Mouse (Mus musculus) midbrain, postnatal 0 days (tissue): ENCODE results near the gene Nodal. TPM values are rescaled to one million over a fixed set of nuclear protein-coding genes. Genes with fewer than 3 reads are reported as not detected.

Source experiments
- ATAC-seq: fragments of 200-750 bp; cut with Nextera tagmentation; 2 replicates; pipeline ENCODE4 v1.8.0; 2017; ENCODE audit warnings: moderate number of reproducible peaks, mild to moderate bottlenecking, moderate TSS enrichment, moderate library complexity; ENCODE audit not compliant: low FRiP score
- DNase-seq: peaks from one replicate; pipeline ENCODE4 v3.0.0-alpha.2; 2015; ENCODE audit warnings: low spot score
- H3K27ac ChIP-seq: fragments of 300-500 bp; sonication (generic); 2 replicates; pipeline ENCODE4 v1.5.1; 2014; ENCODE audit warnings: low read depth, mild to moderate bottlenecking, low read length, mixed read lengths
- H3K27me3 ChIP-seq: fragments of 300-500 bp; sonication (generic); 2 replicates; pipeline ENCODE4 v1.6.1; 2014; ENCODE audit warnings: low read length, control low read depth, mixed read lengths; ENCODE audit not compliant: insufficient read depth
- H3K36me3 ChIP-seq: fragments of 300-500 bp; sonication (generic); 2 replicates; pipeline ENCODE4 v1.6.1; 2014; ENCODE audit warnings: low read length, control low read depth, mixed read lengths; ENCODE audit not compliant: insufficient read depth
- H3K4me1 ChIP-seq: fragments of 300-500 bp; sonication (generic); 2 replicates; pipeline ENCODE4 v1.6.1; 2014; ENCODE audit warnings: mild to moderate bottlenecking, control low read depth, antibody characterized with exemption, low read length, mixed read lengths; ENCODE audit not compliant: insufficient read depth
- H3K4me2 ChIP-seq: fragments of 300-500 bp; sonication (generic); 2 replicates; pipeline ENCODE4 v1.6.1; 2014; ENCODE audit warnings: low read depth, mild to moderate bottlenecking, low read length, mixed read lengths; ENCODE audit not compliant: poor library complexity, severe bottlenecking
- H3K4me3 ChIP-seq: fragments of 300-500 bp; sonication (generic); 2 replicates; pipeline ENCODE4 v1.5.1; 2014; ENCODE audit warnings: low read depth, mild to moderate bottlenecking, low read length, moderate library complexity
- H3K9ac ChIP-seq: fragments of 300-500 bp; sonication (generic); replicated peaks from 2 replicates; pipeline ENCODE4 v1.6.1; 2014; ENCODE audit warnings: mild to moderate bottlenecking, low read length, moderate library complexity, mixed read lengths; ENCODE audit not compliant: poor library complexity, severe bottlenecking
- H3K9me3 ChIP-seq: fragments of 300-500 bp; sonication (generic); 2 replicates; pipeline ENCODE4 v1.6.1; 2016; ENCODE audit warnings: low read length, control low read depth
- CTCF ChIP-seq: IDR thresholded peaks from 2 replicates; pipeline ENCODE4 v1.5.1; 2016; ENCODE audit warnings: antibody characterized with exemption, mild to moderate bottlenecking
- WGBS: fragments of 180-500 bp; shearing (Covaris S2); extraction: QIAGEN DNeasy Blood & Tissue Kit; methylation state at CpG from one replicate; pipeline ENCODE4 v1.1.7; 2014; 5-methylcytosine and 5-hydroxymethylcytosine counted together
- polyA plus RNA-seq: library from polyadenylated mRNA; unstranded; fragments of >200 nt; fragmentation: Nextera tagmentation; extraction: Ambion mirVana; gene quantifications from 2 replicates; pipeline ENCODE4 v1.2.1, GENCODE M21; 2015
- total RNA-seq: library from RNA; depleted of rRNA; stranded (reverse); fragments of >200 nt; gene quantifications from 2 replicates; pipeline ENCODE4 v1.2.3, GENCODE M21; 2014; rRNA removed

Gene Nodal
- total RNA-seq (0.38 and 0.47 TPM in 2 replicates), polyA plus RNA-seq (0.26 and 0.37 TPM in 2 replicates)

DNA sequence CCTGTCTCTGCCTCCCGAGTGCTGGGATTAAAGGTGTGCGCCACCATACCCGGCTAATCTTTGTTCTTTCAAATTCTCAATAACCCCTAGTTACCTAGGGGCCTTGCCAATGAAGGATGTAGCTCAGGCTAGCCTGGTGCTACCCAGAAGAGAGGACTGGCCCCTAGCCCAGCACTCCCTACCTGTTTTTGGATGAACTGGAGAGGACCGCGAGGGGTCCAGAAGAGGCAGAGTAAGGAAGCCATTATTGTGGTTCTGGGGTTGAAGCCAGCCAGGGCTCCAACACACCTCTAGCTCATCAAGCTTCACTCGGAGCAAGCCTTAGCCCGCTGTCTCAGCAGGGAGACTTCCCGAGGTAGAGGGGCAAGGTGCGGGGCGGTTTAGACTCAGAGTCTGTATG lies at the start of gene Nodal:
Nodal (plus strand) TSS at position 301 of the 400 bp plus-strand sequence.
- Histone ChIP-seq H3K9ac (peak within 1 kb of the TSS; percentile 62), H3K9me3 (no peaks in the 10 kb centered on the region), H3K27ac (no peak within 1 kb of the TSS), H3K36me3 (no peaks in the 10 kb centered on the region), H3K27me3 (peaks cover 29% of the 10 kb centered on the region), H3K4me3 (peak within 1 kb of the TSS; percentile 47), H3K4me2 (peak within 1 kb of the TSS; percentile 90), H3K4me1 (peaks cover 8% of the 10 kb centered on the region; the same call in 1 of the 2 replicates)
- ATAC-seq (0 out of 2 replicates have a peak, but pooled peaks have one; percentile 31), DNase-seq (no peak)
- WGBS: 24% methylated on average over 10 of the region's 10 CpGs
- TF ChIP-seq CTCF: no peak

DNA sequence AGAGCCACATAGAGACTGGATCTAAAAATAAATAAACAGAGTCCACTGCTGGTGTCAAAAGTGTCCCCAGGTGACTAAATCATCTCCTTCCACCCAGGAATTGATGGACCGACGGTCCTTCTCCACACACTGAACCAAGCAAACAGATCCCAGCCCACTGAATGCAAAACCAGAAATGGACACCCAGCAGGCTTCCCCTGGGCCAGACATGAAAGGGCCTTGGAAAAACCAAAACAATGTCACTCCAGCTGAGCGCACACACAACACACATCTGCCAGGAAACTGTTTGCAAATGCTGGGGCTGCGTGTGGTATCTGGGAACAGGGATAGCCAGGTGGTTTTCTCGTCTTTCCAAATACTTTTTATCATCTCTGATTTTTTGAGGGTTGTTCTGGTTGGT lies 48.0 kb upstream of the Nodal start:
- H3K4me1 ChIP-seq: peaks cover 8% of the 10 kb centered on the region; the same call in 1 of the 2 replicates
- H3K27me3 ChIP-seq: no peaks in the 10 kb centered on the region
- H3K27ac ChIP-seq: no peak overlapping the region
- TF ChIP-seq CTCF: no peak
- DNase-seq (no peak), ATAC-seq (no peak)
- H3K9me3 ChIP-seq: no peaks in the 10 kb centered on the region
- no peaks in the 10 kb centered on the region for H3K36me3 ChIP-seq
- no peak overlapping the region; the same call in 1 of the 2 replicates for H3K9ac ChIP-seq
- H3K4me2 ChIP-seq: no peak overlapping the region
- no peak overlapping the region for H3K4me3 ChIP-seq
- 55% methylated on average over 5 of the region's 5 CpGs for WGBS

DNA sequence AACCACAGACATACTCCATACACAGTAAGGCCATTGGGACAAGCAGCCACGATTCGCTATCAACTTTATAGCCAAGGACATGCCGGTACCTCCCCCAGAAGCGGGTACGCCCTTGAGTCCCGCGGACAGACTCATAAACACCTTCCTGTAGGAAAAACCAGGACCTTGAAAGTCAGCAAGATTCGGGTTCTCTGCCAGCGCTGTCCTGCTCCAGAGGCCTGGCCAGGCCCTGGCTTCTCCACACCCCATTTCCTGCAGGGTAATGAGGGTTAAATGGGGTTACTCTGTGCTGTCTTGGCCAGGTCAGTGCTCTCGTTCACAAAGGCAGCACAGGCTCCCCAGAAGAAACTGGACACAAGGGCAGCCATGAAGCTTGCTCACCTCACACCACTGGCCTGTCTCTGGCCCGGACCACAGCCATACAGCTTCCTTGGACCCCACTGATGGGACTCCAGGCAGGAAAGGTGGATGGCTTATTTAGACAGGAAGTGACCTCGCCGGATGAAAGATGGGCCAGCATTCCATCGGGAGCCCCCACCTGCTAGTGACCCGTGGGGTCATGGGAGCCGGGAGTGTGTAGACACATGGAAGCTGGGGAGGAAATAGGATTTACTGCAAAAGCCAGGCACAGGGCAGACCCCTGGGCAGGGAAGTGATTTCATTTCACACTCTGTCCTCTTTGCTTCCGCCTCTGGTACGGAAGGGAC lies 47.3 kb upstream of the Nodal start:
- WGBS: 69% methylated on average over 18 of the region's 18 CpGs
- no peak for ATAC-seq
- H3K36me3 ChIP-seq: no peaks in the 10 kb centered on the region
- no peak for TF ChIP-seq CTCF
- H3K9me3 ChIP-seq: no peaks in the 10 kb centered on the region
- no peaks in the 10 kb centered on the region for H3K27me3 ChIP-seq
- H3K9ac ChIP-seq: no peak overlapping the region
- H3K4me1 ChIP-seq: peaks cover 8% of the 10 kb centered on the region; the same call in 1 of the 2 replicates
- H3K4me3 ChIP-seq: no peak overlapping the region
- no peak overlapping the region for H3K4me2 ChIP-seq
- no peak for DNase-seq
- H3K27ac ChIP-seq: peak overlapping the region; percentile 34; the same call in 1 of the 2 replicates

DNA sequence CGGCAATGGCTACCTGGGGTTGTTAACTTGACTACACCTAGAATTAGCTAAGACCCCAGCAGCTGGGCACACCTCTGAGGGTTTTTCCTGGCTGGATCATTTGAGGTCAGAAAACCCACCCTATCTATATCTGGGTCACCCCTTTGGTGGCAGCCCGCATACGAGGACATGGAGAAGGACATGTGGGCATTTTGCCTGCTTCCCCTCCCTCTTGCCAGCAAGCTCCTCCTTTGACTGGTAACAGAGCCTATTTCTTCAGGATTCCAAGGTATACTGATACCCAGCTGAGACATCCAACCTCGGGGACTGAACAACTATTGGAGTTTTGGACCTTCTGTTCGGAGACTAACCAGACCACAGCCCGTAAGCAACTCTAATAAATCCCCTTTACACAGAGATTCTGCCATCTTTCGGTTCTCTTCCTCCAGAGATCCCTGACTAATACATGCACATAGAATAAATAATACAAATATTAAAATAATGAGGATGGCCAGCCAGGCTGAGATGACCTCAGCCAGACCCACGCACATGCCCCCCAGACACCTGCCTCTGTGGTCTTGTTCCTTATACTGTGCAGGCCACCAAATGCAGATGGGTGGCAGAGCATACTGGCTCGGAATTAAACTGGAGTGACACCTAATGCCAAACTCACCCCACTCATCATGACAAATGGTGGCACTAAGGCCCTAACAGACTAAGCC lies 45.7 kb upstream of the Nodal start:
- H3K27me3 ChIP-seq: no peaks in the 10 kb centered on the region
- peaks cover 8% of the 10 kb centered on the region; the same call in 1 of the 2 replicates for H3K4me1 ChIP-seq
- WGBS: 83% methylated on average over 9 of the region's 9 CpGs
- H3K4me2 ChIP-seq: no peak overlapping the region
- DNase-seq (no peak), ATAC-seq (no peak)
- no peak overlapping the region for H3K4me3 ChIP-seq
- no peak overlapping the region for H3K9ac ChIP-seq
- 0 out of 2 replicates have a peak overlapping the region, but pooled peaks have one; percentile 18 for H3K27ac ChIP-seq
- no peaks in the 10 kb centered on the region for H3K36me3 ChIP-seq
- H3K9me3 ChIP-seq: no peaks in the 10 kb centered on the region
- no peak for TF ChIP-seq CTCF

DNA sequence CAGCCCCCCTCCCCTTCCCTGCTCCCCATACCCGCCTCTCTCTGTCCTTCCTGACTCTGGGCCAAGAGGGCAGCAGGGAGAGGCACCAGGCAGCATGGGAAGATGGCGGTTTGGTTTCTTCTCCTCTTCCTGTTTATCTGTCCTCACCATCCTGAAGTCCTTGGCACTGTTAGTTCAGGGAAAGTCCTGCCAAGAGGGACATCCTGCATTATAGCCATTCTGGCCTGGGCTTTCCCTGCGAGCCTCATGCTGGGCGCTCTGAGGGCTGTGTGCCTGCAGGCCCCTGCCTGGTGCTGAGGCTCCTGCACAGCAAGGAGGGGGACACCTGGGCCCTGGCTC lies 45.2 kb upstream of the Nodal start:
- Histone ChIP-seq H3K27me3 (no peaks in the 10 kb centered on the region), H3K4me3 (no peak overlapping the region), H3K4me1 (peaks cover 8% of the 10 kb centered on the region; the same call in 1 of the 2 replicates), H3K9ac (no peak overlapping the region; the same call in 1 of the 2 replicates), H3K4me2 (no peak overlapping the region), H3K36me3 (no peaks in the 10 kb centered on the region), H3K9me3 (no peaks in the 10 kb centered on the region), H3K27ac (peak overlapping the region; percentile 18; the same call in 1 of the 2 replicates)
- ATAC-seq: no peak
- 69% methylated on average over 4 of the region's 4 CpGs for WGBS
- DNase-seq: peak; percentile 72
- TF ChIP-seq CTCF: no peak

DNA sequence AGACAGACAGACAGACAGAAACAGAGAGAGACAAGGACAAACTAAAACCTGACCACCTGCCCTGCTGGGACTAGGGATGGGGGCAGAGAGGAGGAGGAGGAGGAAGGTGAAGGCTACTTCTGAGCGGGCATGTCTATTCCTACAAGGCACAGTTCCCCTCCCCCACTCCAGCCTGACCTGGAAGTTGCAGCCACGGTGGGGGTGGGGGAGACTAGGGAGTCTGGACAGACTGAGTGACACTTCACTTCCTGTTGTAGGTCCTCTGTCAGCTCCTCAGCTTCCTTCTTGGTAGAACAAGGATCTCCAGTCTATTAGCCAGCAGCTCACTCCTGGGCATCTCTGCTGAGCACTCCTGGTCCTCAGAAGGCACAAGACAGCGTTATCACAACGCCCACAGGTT lies 43.7 kb upstream of the Nodal start:
- no peak for TF ChIP-seq CTCF
- H3K4me1 ChIP-seq: peaks cover 8% of the 10 kb centered on the region; the same call in 1 of the 2 replicates

More for the DNA sequence above, 43.7 kb upstream of the Nodal start:
- Histone ChIP-seq H3K9ac (no peak overlapping the region), H3K27ac (no peak overlapping the region), H3K9me3 (no peaks in the 10 kb centered on the region), H3K4me3 (no peak overlapping the region), H3K36me3 (no peaks in the 10 kb centered on the region), H3K27me3 (no peaks in the 10 kb centered on the region), H3K4me2 (no peak overlapping the region)
- ATAC-seq: no peak
- DNase-seq: no peak
- 68% methylated on average over 4 of the region's 4 CpGs for WGBS
